Mouse (Mus musculus) MEL (cell line): Measurements from ENCODE around the gene Atp1a1. TPM values are rescaled to one million over a fixed set of nuclear protein-coding genes. Genes with fewer than 3 reads are reported as not detected.

Source experiments
- DNase-seq: peaks from one replicate; pipeline ENCODE4 v3.0.0; 2011; ENCODE audit warnings: low read depth, low spot score
- H3K27ac ChIP-seq: 2 replicates; pipeline ENCODE4 v1.5.1; 2012; ENCODE audit warnings: low read depth, mild to moderate bottlenecking, control low read depth, low read length, moderate library complexity; ENCODE audit not compliant: control insufficient read depth
- H3K27me3 ChIP-seq, 2 experiments: fragments of 150-350 bp in 1 of 2; sonication (generic) in 1 of 2; 2 replicates each; pipeline ENCODE4 v1.6.1; 2012; ENCODE audit warnings: low read length in 2 of 2, mild to moderate bottlenecking in 2 of 2, improper control_type of control experiment in 1 of 2, moderate library complexity in 1 of 2; ENCODE audit not compliant: insufficient read depth in 2 of 2, control insufficient read depth in 1 of 2
- H3K36me3 ChIP-seq, 2 experiments: 2 replicates each; pipeline ENCODE4 v1.6.1; 2012 to 2014; ENCODE audit warnings: low read length in 2 of 2, improper control_type of control experiment in 1 of 2, inconsistent platforms in 1 of 2, mild to moderate bottlenecking in 1 of 2; ENCODE audit not compliant: insufficient read depth in 2 of 2, control insufficient read depth in 1 of 2
- H3K4me1 ChIP-seq, 2 experiments: fragments of 150-350 bp in 1 of 2; sonication (generic) in 1 of 2; 2 replicates each; pipeline ENCODE4 v1.6.1; 2012; ENCODE audit warnings: low read length in 2 of 2, improper control_type of control experiment in 1 of 2, mild to moderate bottlenecking in 1 of 2; ENCODE audit not compliant: insufficient read depth in 2 of 2, control insufficient read depth in 1 of 2
- H3K4me3 ChIP-seq, 2 experiments: fragments of 150-350 bp in 1 of 2; sonication (generic) in 1 of 2; 2 replicates each; pipeline ENCODE4 v1.5.1; 2012; ENCODE audit warnings: low read depth in 2 of 2, low read length in 2 of 2, mild to moderate bottlenecking in 2 of 2, moderate library complexity in 2 of 2, control low read depth in 1 of 2, improper control_type of control experiment in 1 of 2; ENCODE audit not compliant: control insufficient read depth in 1 of 2, insufficient read depth in 1 of 2
- H3K79me2 ChIP-seq: 2 replicates; pipeline ENCODE4 v1.6.1; 2012; ENCODE audit warnings: mild to moderate bottlenecking, low read length, moderate library complexity; ENCODE audit not compliant: control insufficient read depth, poor library complexity, insufficient read depth
- H3K9ac ChIP-seq: 2 replicates; pipeline ENCODE4 v1.6.1; 2012; ENCODE audit warnings: low read depth, mild to moderate bottlenecking, control low read depth, low read length, moderate library complexity; ENCODE audit not compliant: control insufficient read depth, poor library complexity, severe bottlenecking
- H3K9me3 ChIP-seq: fragments of 150-350 bp; sonication (generic); replicated peaks from 2 replicates; pipeline ENCODE4 v1.6.1; 2012; ENCODE audit warnings: mild to moderate bottlenecking, low read length, improper control_type of control experiment, moderate library complexity; ENCODE audit not compliant: insufficient read depth
- CHD2 ChIP-seq: IDR thresholded peaks from 2 replicates; pipeline ENCODE4 v1.6.1; 2011; ENCODE audit warnings: low read length, improper control_type of control experiment
- CTCF ChIP-seq, 3 experiments: IDR thresholded peaks in 2 of 3; conservative IDR thresholded peaks in 1 of 3; 2 replicates each; pipeline ENCODE4 v1.5.1; 2011 to 2012; ENCODE audit warnings: low read length in 3 of 3, low read depth in 2 of 3, mild to moderate bottlenecking in 2 of 3, improper control_type of control experiment in 1 of 3, inconsistent platforms in 1 of 3, mixed read lengths in 1 of 3, moderate library complexity in 1 of 3; ENCODE audit not compliant: control insufficient read depth in 1 of 3, insufficient read depth in 1 of 3, poor library complexity in 1 of 3, severe bottlenecking in 1 of 3
- ELF1 ChIP-seq: IDR thresholded peaks from 2 replicates; pipeline ENCODE4 v1.6.1; 2014; ENCODE audit warnings: low read depth, mild to moderate bottlenecking, inconsistent platforms, low read length, improper control_type of control experiment, moderate library complexity
- EP300 ChIP-seq, 2 experiments: IDR thresholded peaks; 2 replicates each; pipeline ENCODE4 v1.6.1; 2011; ENCODE audit warnings: improper control_type of control experiment in 2 of 2, low read length in 2 of 2, low read depth in 1 of 2, mild to moderate bottlenecking in 1 of 2
- GABPA ChIP-seq: IDR thresholded peaks from 2 replicates; pipeline ENCODE4 v1.6.1; 2012; ENCODE audit warnings: low read depth, mild to moderate bottlenecking, inconsistent platforms, low read length, improper control_type of control experiment, moderate library complexity
- GATA1 ChIP-seq: IDR thresholded peaks from 2 replicates; pipeline ENCODE4 v1.6.1; 2011; ENCODE audit warnings: low read depth, low read length, improper control_type of control experiment
- MAFK ChIP-seq: IDR thresholded peaks from 2 replicates; pipeline ENCODE4 v1.6.1; 2011; ENCODE audit warnings: low read depth, mild to moderate bottlenecking, low read length, improper control_type of control experiment, borderline replicate concordance
- MAZ ChIP-seq: IDR thresholded peaks from 2 replicates; pipeline ENCODE4 v1.6.1; 2012; ENCODE audit warnings: low read depth, mild to moderate bottlenecking, inconsistent platforms, low read length, improper control_type of control experiment
- MYB ChIP-seq: IDR thresholded peaks from 2 replicates; pipeline ENCODE4 v1.6.1; 2011; ENCODE audit warnings: mild to moderate bottlenecking, low read depth, low read length, improper control_type of control experiment
- MYC ChIP-seq: IDR thresholded peaks from 2 replicates; pipeline ENCODE4 v1.6.1; 2011; ENCODE audit warnings: low read depth, mild to moderate bottlenecking, low read length, improper control_type of control experiment, moderate library complexity
- NELFE ChIP-seq: IDR thresholded peaks from 2 replicates; pipeline ENCODE4 v1.6.1; 2011; ENCODE audit warnings: low read depth, low read length, improper control_type of control experiment
- NRF1 ChIP-seq: IDR thresholded peaks from 2 replicates; pipeline ENCODE4 v1.6.1; 2014; ENCODE audit warnings: low read depth, mild to moderate bottlenecking, inconsistent platforms, low read length, improper control_type of control experiment, moderate library complexity; ENCODE audit not compliant: poor library complexity, insufficient read depth, severe bottlenecking
- POLR2A ChIP-seq, 2 experiments: IDR thresholded peaks; 2 replicates each; pipeline ENCODE4 v1.6.1; 2011 to 2012; ENCODE audit warnings: low read length in 2 of 2, mild to moderate bottlenecking in 2 of 2, control low read depth in 1 of 2, improper control_type of control experiment in 1 of 2, low read depth in 1 of 2, moderate library complexity in 1 of 2; ENCODE audit not compliant: control insufficient read depth in 1 of 2, insufficient read depth in 1 of 2, poor library complexity in 1 of 2
- POLR2AphosphoS2 ChIP-seq: IDR thresholded peaks from 2 replicates; pipeline ENCODE4 v1.6.1; 2011; ENCODE audit warnings: low read length, improper control_type of control experiment
- RCOR1 ChIP-seq: IDR thresholded peaks from 2 replicates; pipeline ENCODE4 v1.6.1; 2012; ENCODE audit warnings: low read depth, mild to moderate bottlenecking, inconsistent platforms, low read length, improper control_type of control experiment
- SIN3A ChIP-seq: IDR thresholded peaks from 2 replicates; pipeline ENCODE4 v1.6.1; 2012; ENCODE audit warnings: low read length, improper control_type of control experiment, inconsistent platforms
- SMC3 ChIP-seq: IDR thresholded peaks from 2 replicates; pipeline ENCODE4 v1.6.1; 2011; ENCODE audit warnings: low read depth, low read length, improper control_type of control experiment
- TAL1 ChIP-seq: IDR thresholded peaks from 2 replicates; pipeline ENCODE4 v1.6.1; 2012; ENCODE audit warnings: mild to moderate bottlenecking, inconsistent platforms, low read length, moderate library complexity, mixed read lengths
- TCF12 ChIP-seq: IDR thresholded peaks from 2 replicates; pipeline ENCODE4 v1.6.1; 2014; ENCODE audit warnings: low read depth, mild to moderate bottlenecking, inconsistent platforms, low read length, improper control_type of control experiment, moderate library complexity
- USF1 ChIP-seq: IDR thresholded peaks from 2 replicates; pipeline ENCODE4 v1.6.1; 2014; ENCODE audit warnings: low read depth, mild to moderate bottlenecking, inconsistent platforms, low read length, improper control_type of control experiment, moderate library complexity
- ZKSCAN1 ChIP-seq: IDR thresholded peaks from 2 replicates; pipeline ENCODE4 v1.6.1; 2012; ENCODE audit warnings: low read depth, mild to moderate bottlenecking, inconsistent platforms, low read length, improper control_type of control experiment, moderate library complexity
- ZMIZ1 ChIP-seq: IDR thresholded peaks from 2 replicates; pipeline ENCODE4 v1.6.1; 2012; ENCODE audit warnings: low read depth, mild to moderate bottlenecking, inconsistent platforms, low read length, improper control_type of control experiment, moderate library complexity
- ZNF384 ChIP-seq: IDR thresholded peaks from 2 replicates; pipeline ENCODE4 v1.6.1; 2012; ENCODE audit warnings: low read depth, mild to moderate bottlenecking, inconsistent platforms, low read length, improper control_type of control experiment
- polyA plus RNA-seq, 2 experiments: library from polyadenylated mRNA; stranded (reverse) in 1 of 2; unstranded in 1 of 2; fragments of >175 nt in 1 of 2; fragments of >200 nt in 1 of 2; gene quantifications; 2 replicates each; pipeline versions ENCODE4 v1.2.1 to v1.2.4; 2012; ENCODE audit warnings: low replicate concordance in 2 of 2, low read depth in 1 of 2; ENCODE audit not compliant: insufficient read length in 2 of 2, insufficient read depth in 1 of 2, missing spikeins in 1 of 2
- total RNA-seq: library from RNA; depleted of rRNA; stranded (reverse); fragments of 300-350 nt; gene quantifications from 2 replicates; pipeline ENCODE4 v1.2.3, GENCODE M21; 2012

The Atp1a1 gene
- total and polyA plus RNA-seq, 3 experiments = 136 to 174 TPM; not detected in 1

- TF ChIP-seq MYB = no peak
- 0 out of 2 replicates have a peak, but pooled peaks have one; percentile 36 for TF ChIP-seq SIN3A
- no peak for TF ChIP-seq SMC3
These were observed 52.8 kb downstream of the Atp1a1 start (continued) for GRCm38 (mm10) chr3:101551457-101552230.

DNA sequence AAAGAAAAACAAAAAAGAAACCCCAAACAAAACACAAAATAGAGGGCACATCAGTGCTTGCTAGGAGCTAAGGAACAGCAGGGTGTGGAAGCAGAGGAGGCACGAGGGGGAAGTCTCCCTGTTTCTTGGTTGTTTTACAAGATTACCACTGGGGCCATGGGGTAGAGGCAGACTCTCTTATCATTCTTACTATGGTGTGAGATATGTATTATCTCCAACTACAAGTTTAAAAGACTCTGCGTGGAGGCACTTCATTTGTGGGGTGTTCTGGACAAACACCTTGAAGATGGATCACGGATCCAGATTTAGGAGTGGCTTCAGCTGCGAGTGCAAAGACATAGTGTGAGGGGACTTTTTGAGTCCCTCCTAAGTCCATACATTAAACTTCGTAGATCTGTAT, 54.7 kb downstream of the Atp1a1 start:
- Histone ChIP-seq H3K27ac (no peak overlapping the region), H3K4me1 (peaks cover 14 to 34% of the 10 kb centered on the region in 2 experiments), H3K4me3 (no peak overlapping the region), H3K36me3 (peaks cover 0 to 24% of the 10 kb centered on the region in 2 experiments; a peak in 2 of 4 replicates), H3K9me3 (no peaks in the 10 kb centered on the region), H3K27me3 (no peaks in the 10 kb centered on the region; a peak in 2 of 4 replicates), H3K9ac (no peak overlapping the region), H3K79me2 (no peaks in the 10 kb centered on the region)
- peak; percentile 34 for DNase-seq
- TF ChIP-seq MAFK (no peak), EP300 (IDR thresholded peaks at IDR 0.05; ENCODE audit: low read depth in 1 of 2, low read length in 2 of 2) (peak; percentile 36 to 49; a peak in 2 of 4 replicates), GATA1 (peak; percentile 71), TCF12 (peak; percentile 52; the same call in 1 of the 2 replicates), ELF1 (no peak)

- Histone ChIP-seq H3K27me3 (peaks cover 0 to 3% of the 10 kb centered on the region in 2 experiments; a peak in 3 of 4 replicates), H3K4me3 (no peak overlapping the region), H3K9me3 (no peaks in the 10 kb centered on the region), H3K9ac (no peak overlapping the region), H3K27ac (no peak overlapping the region), H3K79me2 (no peaks in the 10 kb centered on the region), H3K36me3 (no peaks in the 10 kb centered on the region), H3K4me1 (no peaks in the 10 kb centered on the region)
- no peak for DNase-seq
- TF ChIP-seq MAFK (no peak), NELFE (no peak), NRF1 (no peak), ZMIZ1 (no peak), MAZ (no peak), MYB (no peak), POLR2A (IDR thresholded peaks at IDR 0.05; ENCODE audit: control insufficient read depth in 1 of 2, insufficient read depth in 1 of 2, low read depth in 1 of 2, low read length in 2 of 2, poor library complexity in 1 of 2) (no peak), ELF1 (no peak), GABPA (no peak), TAL1 (no peak), MYC (no peak), GATA1 (no peak), RCOR1 (no peak), CTCF (IDR thresholded peaks at IDR 0.05 in 2 of 3, conservative IDR thresholded peaks at IDR 0.05 in 1 of 3; ENCODE audit: control insufficient read depth in 1 of 3, insufficient read depth in 1 of 3, low read depth in 2 of 3, low read length in 3 of 3, poor library complexity in 1 of 3, severe bottlenecking in 1 of 3) (no peak), CHD2 (no peak), ZNF384 (no peak), ZKSCAN1 (no peak), SIN3A (no peak), USF1 (no peak), POLR2AphosphoS2 (no peak)
These were observed 60.4 kb downstream of the Atp1a1 start for GRCm38 (mm10) chr3:101544116-101544515.
